Mouse (Mus musculus): ENCODE measurements at regions not wholly inside any gene's neighbourhood (a gene's known extent, or its start where the extent isn't known, plus 50 kb on each side); places are given as distances from the start of the nearest gene placed in this dataset. TPM values are rescaled to one million over a fixed set of nuclear protein-coding genes. Genes with fewer than 3 reads are reported as not detected.
"Not testable (repeated sequence)": the region's sequence is repeated elsewhere in the genome, so short reads cannot be mapped to it uniquely, and the experiment has no call there.

- no peak for ATAC-seq (ENCODE audit: low FRiP score, low read depth)
These were observed 82.4 kb upstream of the Egfr start for GRCm38 (mm10) chr11:16669453-16670251.

DNA sequence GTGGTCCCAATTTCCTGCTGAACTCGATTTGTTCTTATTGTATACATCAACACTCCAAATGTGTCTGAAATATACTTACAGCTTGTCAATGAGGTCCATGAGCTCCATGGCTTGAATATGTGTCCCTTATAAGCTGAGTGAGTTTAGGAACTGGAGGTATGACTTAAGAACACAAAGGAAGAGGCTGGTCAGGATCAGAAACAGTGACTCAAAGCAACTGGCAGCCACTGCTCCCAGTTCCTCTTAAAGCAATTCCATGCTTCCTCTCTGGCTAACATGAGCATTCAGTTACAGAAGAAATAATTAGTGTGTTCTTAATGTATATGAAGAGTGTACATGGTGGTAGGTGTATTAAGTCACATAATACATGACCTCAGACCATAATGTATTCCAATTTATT, 81.7 kb upstream of the Egfr start:
- 59% methylated on average over 1 of the region's 1 CpGs for WGBS
- H3K4me1 ChIP-seq (replicated peaks), result no peaks in the 10 kb centered on the region
- no peak overlapping the region for H3K9ac ChIP-seq
- no peaks in the 10 kb centered on the region for H3K27me3 ChIP-seq
- H3K9me3 ChIP-seq, result no peaks in the 10 kb centered on the region
- no peaks in the 10 kb centered on the region for H3K36me3 ChIP-seq
- ATAC-seq (ENCODE audit: low FRiP score, low read depth), result no peak
- H3K27ac ChIP-seq (replicated peaks), result no peak overlapping the region
- no peak overlapping the region for H3K4me3 ChIP-seq
- no peak overlapping the region for H3K4me2 ChIP-seq

More at GRCm38 (mm10) chr11:16669453-16670251, 82.4 kb upstream of the Egfr start:
- Histone ChIP-seq H3K36me3 (no peaks in the 10 kb centered on the region), H3K4me2 (no peak overlapping the region), H3K27me3 (no peaks in the 10 kb centered on the region), H3K27ac (replicated peaks) (no peak overlapping the region), H3K4me3 (no peak overlapping the region), H3K9me3 (no peaks in the 10 kb centered on the region), H3K4me1 (replicated peaks) (no peaks in the 10 kb centered on the region), H3K9ac (no peak overlapping the region)
- WGBS, result 88% methylated on average over 4 of the region's 4 CpGs

DNA sequence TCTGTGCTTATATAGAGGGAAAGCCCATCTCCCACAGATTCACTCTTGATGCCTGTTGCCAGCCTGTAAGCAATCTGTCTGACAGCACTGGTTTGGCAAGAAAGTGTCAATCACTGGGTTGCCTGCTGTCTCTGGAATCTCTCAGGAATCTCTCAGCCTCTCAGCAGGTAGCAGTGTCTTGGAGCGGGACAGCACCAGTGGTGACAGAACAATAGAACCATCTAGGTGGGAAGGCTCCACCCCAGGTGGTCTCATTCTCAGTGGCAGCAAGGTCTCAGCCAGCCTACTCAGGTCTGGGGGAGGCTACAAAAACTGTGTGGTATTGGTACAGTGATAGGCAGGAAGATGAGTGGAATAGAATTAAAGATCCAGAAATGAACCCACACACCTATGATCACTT, 76.1 kb upstream of the Egfr start:
- not testable (repeated sequence) for H3K36me3 ChIP-seq; ATAC-seq (ENCODE audit: low FRiP score, low read depth); H3K4me1 ChIP-seq (replicated peaks); H3K27me3 ChIP-seq; H3K27ac ChIP-seq (replicated peaks); H3K9ac ChIP-seq; H3K4me2 ChIP-seq; H3K4me3 ChIP-seq; H3K9me3 ChIP-seq
- 27% methylated on average over 1 of the region's 1 CpGs for WGBS

- Histone ChIP-seq H3K9me3 (no peaks in the 10 kb centered on the region), H3K27me3 (no peaks in the 10 kb centered on the region), H3K36me3 (no peaks in the 10 kb centered on the region), H3K9ac (no peak overlapping the region), H3K4me3 (no peak overlapping the region), H3K4me1 (replicated peaks) (no peaks in the 10 kb centered on the region), H3K4me2 (no peak overlapping the region), H3K27ac (replicated peaks) (no peak overlapping the region)
- WGBS, result 96% methylated on average over 1 of the region's 1 CpGs
- ATAC-seq (ENCODE audit: low FRiP score, low read depth), result no peak
These were observed 68.5 kb upstream of the Egfr start for GRCm38 (mm10) chr11:16683538-16683937.

DNA sequence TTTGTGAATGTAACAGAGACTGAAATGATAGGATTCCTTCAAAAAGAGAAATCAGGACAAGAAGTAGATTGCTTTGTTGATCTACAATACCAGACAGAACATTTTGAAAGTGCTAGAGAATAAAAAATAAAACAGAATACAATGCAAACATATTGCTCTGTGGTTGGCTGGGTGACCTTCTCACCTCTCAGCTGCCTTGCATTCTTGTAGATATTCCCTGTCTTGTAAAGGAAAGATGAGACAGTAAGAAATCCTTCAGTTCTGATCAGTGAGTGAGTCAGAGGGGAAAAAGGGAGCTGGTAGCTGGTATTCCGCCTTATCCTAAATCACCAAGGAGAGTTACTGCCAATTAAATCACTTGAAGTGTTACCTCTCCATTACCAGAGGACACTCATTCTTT, 56.4 kb upstream of the Egfr start:
- H3K27me3 ChIP-seq, result no peaks in the 10 kb centered on the region
- no peak overlapping the region for H3K4me3 ChIP-seq
- no peaks in the 10 kb centered on the region for H3K36me3 ChIP-seq
- no peak overlapping the region for H3K4me2 ChIP-seq
- no peak overlapping the region for H3K27ac ChIP-seq (replicated peaks)
- H3K4me1 ChIP-seq (replicated peaks), result no peaks in the 10 kb centered on the region
- ATAC-seq (ENCODE audit: low FRiP score, low read depth), result no peak
- no peak overlapping the region for H3K9ac ChIP-seq
- 83% methylated on average over 1 of the region's 1 CpGs for WGBS
- no peaks in the 10 kb centered on the region for H3K9me3 ChIP-seq

DNA sequence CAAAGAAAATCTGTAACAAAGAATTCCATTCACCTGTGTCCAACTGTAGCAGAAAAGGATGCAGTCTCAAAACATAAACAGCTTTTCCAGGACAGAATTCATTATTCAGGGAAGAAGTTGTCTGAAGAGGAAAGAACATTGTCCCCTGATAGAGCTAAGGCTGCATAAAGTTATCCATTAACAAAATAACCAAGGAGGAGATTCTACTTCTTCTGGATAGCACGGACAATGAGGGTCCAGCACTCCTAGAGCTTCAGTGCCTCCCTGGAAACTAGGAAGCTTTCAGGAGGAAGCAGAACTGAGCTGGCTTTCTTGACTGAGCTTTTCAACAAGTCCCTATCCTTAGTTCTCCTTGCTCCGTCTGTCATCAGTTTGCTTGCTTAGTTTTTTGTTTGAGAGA, 55.2 kb upstream of the Egfr start:
- Histone ChIP-seq H3K9me3 (no peaks in the 10 kb centered on the region), H3K36me3 (no peaks in the 10 kb centered on the region), H3K27me3 (no peaks in the 10 kb centered on the region), H3K9ac (no peak overlapping the region), H3K27ac (replicated peaks) (no peak overlapping the region), H3K4me2 (no peak overlapping the region), H3K4me1 (replicated peaks) (no peaks in the 10 kb centered on the region), H3K4me3 (no peak overlapping the region)
- 55% methylated on average over 2 of the region's 2 CpGs for WGBS
- no peak for ATAC-seq (ENCODE audit: low FRiP score, low read depth)

- H3K4me1 ChIP-seq (replicated peaks), result no peaks in the 10 kb centered on the region
- no peaks in the 10 kb centered on the region for H3K27me3 ChIP-seq
- no peak for ATAC-seq (ENCODE audit: low FRiP score, low read depth)
- H3K36me3 ChIP-seq, result no peaks in the 10 kb centered on the region
- no peak overlapping the region for H3K4me2 ChIP-seq
- no peaks in the 10 kb centered on the region for H3K9me3 ChIP-seq
- H3K4me3 ChIP-seq, result no peak overlapping the region
- WGBS, result 92% methylated on average over 4 of the region's 4 CpGs
- no peak overlapping the region for H3K27ac ChIP-seq (replicated peaks)
- no peak overlapping the region for H3K9ac ChIP-seq
These were observed 50.2 kb upstream of the Egfr start for GRCm38 (mm10) chr11:16701826-16702225.

Small RNA genes lying in the stretch of these regions (microRNA-seq; reads per million reads assigned to microRNA genes)
- gene Gm24714, result not detected

Data from hindbrain, embryonic 15.5 days (tissue).